Mouse (Mus musculus) heart, embryonic 15.5 days (tissue): Measurements from ENCODE around the gene Tmppe. TPM values are rescaled to one million over a fixed set of nuclear protein-coding genes. Genes with fewer than 3 reads are reported as not detected.
A peak's percentile ranks its signal among the peaks of the same experiment; 100 is the strongest.

Experiments
- ATAC-seq: fragments of 200-750 bp; cut with Nextera tagmentation; replicated peaks from 2 replicates; pipeline ENCODE4 v1.8.0; 2017; ENCODE audit warnings: low read depth, moderate TSS enrichment; ENCODE audit not compliant: insufficient number of reproducible peaks, insufficient read depth, low FRiP score
- H3K27ac ChIP-seq: fragments of 300-500 bp; sonication (generic); 2 replicates; pipeline ENCODE4 v1.5.1; 2015; ENCODE audit warnings: mild to moderate bottlenecking, inconsistent platforms
- H3K27me3 ChIP-seq: fragments of 300-500 bp; sonication (generic); 2 replicates; pipeline ENCODE4 v1.6.1; 2015; ENCODE audit warnings: inconsistent platforms
- H3K36me3 ChIP-seq: fragments of 300-500 bp; sonication (generic); 2 replicates; pipeline ENCODE4 v1.6.1; 2015; ENCODE audit warnings: mild to moderate bottlenecking, inconsistent platforms
- H3K4me1 ChIP-seq: fragments of 300-500 bp; sonication (generic); replicated peaks from 2 replicates; pipeline ENCODE4 v1.6.1; 2015; ENCODE audit warnings: inconsistent platforms
- H3K4me2 ChIP-seq: fragments of 300-500 bp; sonication (generic); 2 replicates; pipeline ENCODE4 v1.6.1; 2015; ENCODE audit warnings: inconsistent platforms, mild to moderate bottlenecking, moderate library complexity
- H3K4me3 ChIP-seq: fragments of 300-500 bp; sonication (generic); 2 replicates; pipeline ENCODE4 v1.5.1; 2015; ENCODE audit warnings: mild to moderate bottlenecking, inconsistent platforms
- H3K9ac ChIP-seq: fragments of 300-500 bp; sonication (generic); 2 replicates; pipeline ENCODE4 v1.6.1; 2015; ENCODE audit warnings: mild to moderate bottlenecking, inconsistent platforms
- H3K9me3 ChIP-seq: fragments of 300-500 bp; sonication (generic); replicated peaks from 2 replicates; pipeline ENCODE4 v1.6.1; 2016; ENCODE audit warnings: inconsistent platforms
- WGBS: fragments of 180-500 bp; shearing (Covaris S2); methylation state at CpG from one replicate; pipeline ENCODE4 v1.1.7; 2015; ENCODE audit warnings: mixed read lengths; 5-methylcytosine and 5-hydroxymethylcytosine counted together
- polyA plus RNA-seq: library from polyadenylated mRNA; unstranded; fragments of >200 nt; fragmentation: Nextera tagmentation; extraction: Ambion mirVana; gene quantifications from 2 replicates; pipeline ENCODE4 v1.2.1, GENCODE M21; 2015

The Tmppe gene
- polyA plus RNA-seq, 1 experiment from 2014 or later, result 6.7 TPM

GRCm38 (mm10) chr9:114399680-114400079 lies 1.2 kb upstream of the Tmppe start:
- no peak for ATAC-seq
- Histone ChIP-seq H3K9ac (no peak overlapping the region), H3K9me3 (no peaks in the 10 kb centered on the region), H3K4me2 (no peak overlapping the region), H3K27me3 (no peaks in the 10 kb centered on the region), H3K36me3 (peaks cover 2% of the 10 kb centered on the region; the same call in 1 of the 2 replicates), H3K4me3 (no peak overlapping the region), H3K27ac (no peak overlapping the region), H3K4me1 (peaks cover 11% of the 10 kb centered on the region)
- WGBS, result 91% methylated on average over 12 of the region's 12 CpGs

GRCm38 (mm10) chr9:114400588-114400948 lies 337 bp upstream of the Tmppe start:
- Histone ChIP-seq H3K9ac (peak overlapping the region; percentile 88), H3K4me1 (peaks cover 11% of the 10 kb centered on the region), H3K4me2 (peak overlapping the region; percentile 77), H3K36me3 (peaks cover 11% of the 10 kb centered on the region), H3K9me3 (no peaks in the 10 kb centered on the region), H3K4me3 (peak overlapping the region; percentile 85), H3K27me3 (no peaks in the 10 kb centered on the region), H3K27ac (peak overlapping the region; percentile 94)
- ATAC-seq, result no peak; the same call in 1 of the 2 replicates
- WGBS, result 17% methylated on average over 5 of the region's 5 CpGs

- no peaks in the 10 kb centered on the region for H3K27me3 ChIP-seq
- WGBS, result 4% methylated on average over 16 of the region's 16 CpGs
- peak overlapping the region; percentile 94 for H3K27ac ChIP-seq
- H3K36me3 ChIP-seq, result peaks cover 16% of the 10 kb centered on the region
- H3K9me3 ChIP-seq, result no peaks in the 10 kb centered on the region
- H3K4me2 ChIP-seq, result peak overlapping the region; percentile 77
- H3K4me1 ChIP-seq, result peaks cover 11% of the 10 kb centered on the region
- H3K4me3 ChIP-seq, result peak overlapping the region; percentile 85
- peak overlapping the region; percentile 88 for H3K9ac ChIP-seq
- ATAC-seq, result peak; percentile 7; the same call in 1 of the 2 replicates
Observed at GRCm38 (mm10) chr9:114401685-114402080, 778 bp downstream of the Tmppe start.

GRCm38 (mm10) chr9:114407676-114408075 lies 6.8 kb downstream of the Tmppe start:
- Histone ChIP-seq H3K4me1 (peaks cover 6% of the 10 kb centered on the region), H3K27me3 (no peaks in the 10 kb centered on the region), H3K27ac (no peak overlapping the region), H3K36me3 (peaks cover 39% of the 10 kb centered on the region), H3K4me3 (no peak overlapping the region), H3K9me3 (no peaks in the 10 kb centered on the region), H3K4me2 (no peak overlapping the region), H3K9ac (no peak overlapping the region)
- 100% methylated on average over 2 of the region's 2 CpGs for WGBS
- ATAC-seq, result no peak

GRCm38 (mm10) chr9:114410313-114410862 lies 9.5 kb downstream of the Tmppe start:
- Histone ChIP-seq H3K27me3 (no peaks in the 10 kb centered on the region), H3K4me2 (no peak overlapping the region), H3K4me1 (peaks cover 6% of the 10 kb centered on the region), H3K36me3 (peaks cover 30% of the 10 kb centered on the region), H3K4me3 (no peak overlapping the region), H3K9me3 (no peaks in the 10 kb centered on the region), H3K27ac (no peak overlapping the region), H3K9ac (no peak overlapping the region)
- 92% methylated on average over 11 of the region's 11 CpGs for WGBS
- ATAC-seq, result no peak

- H3K9ac ChIP-seq, result no peak overlapping the region
- no peak for ATAC-seq
- H3K27me3 ChIP-seq, result no peaks in the 10 kb centered on the region
- no peaks in the 10 kb centered on the region for H3K9me3 ChIP-seq
- H3K4me1 ChIP-seq, result peaks cover 6% of the 10 kb centered on the region
- H3K36me3 ChIP-seq, result peaks cover 23% of the 10 kb centered on the region
- H3K4me2 ChIP-seq, result no peak overlapping the region
- H3K4me3 ChIP-seq, result no peak overlapping the region
- no peak overlapping the region for H3K27ac ChIP-seq
- WGBS, result 85% methylated on average over 5 of the region's 5 CpGs
Observed at GRCm38 (mm10) chr9:114411295-114411694, 10.4 kb downstream of the Tmppe start.

GRCm38 (mm10) chr9:114412406-114412805 lies 11.5 kb downstream of the Tmppe start:
- Histone ChIP-seq H3K27ac (no peak overlapping the region), H3K27me3 (no peaks in the 10 kb centered on the region), H3K36me3 (peaks cover 26% of the 10 kb centered on the region), H3K9ac (no peak overlapping the region), H3K4me1 (peaks cover 6% of the 10 kb centered on the region), H3K9me3 (no peaks in the 10 kb centered on the region), H3K4me3 (no peak overlapping the region), H3K4me2 (no peak overlapping the region)
- no peak for ATAC-seq
- 56% methylated on average over 9 of the region's 9 CpGs for WGBS

- H3K36me3 ChIP-seq, result peaks cover 21% of the 10 kb centered on the region
- 81% methylated on average over 12 of the region's 12 CpGs for WGBS
- no peaks in the 10 kb centered on the region for H3K27me3 ChIP-seq
- H3K4me3 ChIP-seq, result no peak overlapping the region
- no peak overlapping the region for H3K4me2 ChIP-seq
- ATAC-seq, result no peak
- no peak overlapping the region for H3K9ac ChIP-seq
- peaks cover 6% of the 10 kb centered on the region for H3K4me1 ChIP-seq
- no peaks in the 10 kb centered on the region for H3K9me3 ChIP-seq
- no peak overlapping the region for H3K27ac ChIP-seq
Observed at GRCm38 (mm10) chr9:114413866-114414265, 13.0 kb downstream of the Tmppe start.

GRCm38 (mm10) chr9:114415701-114416100 lies 14.8 kb downstream of the Tmppe start:
- peaks cover 6% of the 10 kb centered on the region for H3K4me1 ChIP-seq
- no peak overlapping the region for H3K9ac ChIP-seq
- no peak for ATAC-seq
- H3K27ac ChIP-seq, result no peak overlapping the region
- no peaks in the 10 kb centered on the region for H3K9me3 ChIP-seq
- 21% methylated on average over 11 of the region's 11 CpGs for WGBS
- no peak overlapping the region for H3K4me2 ChIP-seq
- H3K27me3 ChIP-seq, result no peaks in the 10 kb centered on the region
- H3K4me3 ChIP-seq, result no peak overlapping the region
- H3K36me3 ChIP-seq, result peaks cover 10% of the 10 kb centered on the region

GRCm38 (mm10) chr9:114416646-114417517 lies 16.0 kb downstream of the Tmppe start:
- Histone ChIP-seq H3K4me2 (no peak overlapping the region), H3K4me3 (no peak overlapping the region), H3K36me3 (peaks cover 4% of the 10 kb centered on the region), H3K27me3 (no peaks in the 10 kb centered on the region), H3K9ac (no peak overlapping the region), H3K9me3 (no peaks in the 10 kb centered on the region), H3K27ac (no peak overlapping the region), H3K4me1 (peaks cover 6% of the 10 kb centered on the region)
- 86% methylated on average over 21 of the region's 21 CpGs for WGBS
- ATAC-seq, result no peak

GRCm38 (mm10) chr9:114418187-114418586 lies 17.3 kb downstream of the Tmppe start:
- Histone ChIP-seq H3K4me3 (no peak overlapping the region), H3K4me1 (no peaks in the 10 kb centered on the region), H3K9me3 (no peaks in the 10 kb centered on the region), H3K36me3 (peaks cover 3% of the 10 kb centered on the region; the same call in 1 of the 2 replicates), H3K27me3 (no peaks in the 10 kb centered on the region), H3K4me2 (no peak overlapping the region), H3K9ac (no peak overlapping the region), H3K27ac (no peak overlapping the region)
- WGBS, result 78% methylated on average over 7 of the region's 7 CpGs
- no peak for ATAC-seq
